Mouse (Mus musculus): ENCODE results near the gene Ankra2. TPM values are rescaled to one million over a fixed set of nuclear protein-coding genes. Genes with fewer than 3 reads are reported as not detected.
A peak's percentile ranks its signal among the peaks of the same experiment; 100 is the strongest.

Gene Ankra2
- polyA plus RNA-seq, 1 experiment from 2014 or later = 23.6 TPM

- no peak overlapping the region for H3K9ac ChIP-seq (ENCODE audit: low read depth, low read length)
- H3K4me2 ChIP-seq (ENCODE audit: low read length) = peak overlapping the region; percentile 67
- peaks cover 29% of the 10 kb centered on the region for H3K36me3 ChIP-seq (ENCODE audit: insufficient read depth, low read length)
- H3K4me1 ChIP-seq (replicated peaks; ENCODE audit: insufficient read depth, low read length) = peaks cover 7% of the 10 kb centered on the region; the same call in 1 of the 2 replicates
- H3K4me3 ChIP-seq (replicated peaks; ENCODE audit: low read depth, low read length) = peak overlapping the region; percentile 73; the same call in 1 of the 2 replicates
- no peak for ATAC-seq (replicated peaks; ENCODE audit: low FRiP score, low read depth)
- no peak for TF ChIP-seq CTCF (IDR thresholded peaks at IDR 0.05; ENCODE audit: low read depth)
- no peaks in the 10 kb centered on the region for H3K27me3 ChIP-seq (ENCODE audit: insufficient read depth, low read length)
- no peak for DNase-seq (ENCODE audit: low spot score)
- no peak overlapping the region for H3K27ac ChIP-seq
- H3K9me3 ChIP-seq (replicated peaks; ENCODE audit: low read length) = no peaks in the 10 kb centered on the region
- 35% methylated on average over 4 of the region's 4 CpGs for WGBS
Observed at GRCm38 (mm10) chr13:98315124-98315523, 52.2 kb downstream of the Ankra2 start.

- peaks cover 20% of the 10 kb centered on the region for H3K36me3 ChIP-seq (ENCODE audit: insufficient read depth, low read length)
- WGBS = under 1% methylated on average over 17 of the region's 17 CpGs
- H3K9me3 ChIP-seq (replicated peaks; ENCODE audit: low read length) = no peaks in the 10 kb centered on the region
- H3K27me3 ChIP-seq (ENCODE audit: insufficient read depth, low read length) = no peaks in the 10 kb centered on the region
- peaks cover 7% of the 10 kb centered on the region; the same call in 1 of the 2 replicates for H3K4me1 ChIP-seq (replicated peaks; ENCODE audit: insufficient read depth, low read length)
- TF ChIP-seq CTCF (IDR thresholded peaks at IDR 0.05; ENCODE audit: low read depth) = no peak
- peak overlapping the region; percentile 92 for H3K27ac ChIP-seq
- DNase-seq (ENCODE audit: low spot score) = peak; percentile 55
- H3K9ac ChIP-seq (ENCODE audit: low read depth, low read length) = peak overlapping the region; percentile 94
- ATAC-seq (replicated peaks; ENCODE audit: low FRiP score, low read depth) = no peak
- H3K4me3 ChIP-seq (replicated peaks; ENCODE audit: low read depth, low read length) = peak overlapping the region; percentile 73
- H3K4me2 ChIP-seq (ENCODE audit: low read length) = peak overlapping the region; percentile 67
Observed at GRCm38 (mm10) chr13:98316140-98316479, 53.2 kb downstream of the Ankra2 start.

- Histone ChIP-seq H3K36me3 (ENCODE audit: insufficient read depth, low read length) (peaks cover 14% of the 10 kb centered on the region), H3K9me3 (replicated peaks; ENCODE audit: low read length) (no peaks in the 10 kb centered on the region), H3K4me1 (replicated peaks; ENCODE audit: insufficient read depth, low read length) (peaks cover 7% of the 10 kb centered on the region; the same call in 1 of the 2 replicates), H3K27me3 (ENCODE audit: insufficient read depth, low read length) (no peaks in the 10 kb centered on the region), H3K9ac (ENCODE audit: low read depth, low read length) (peak within 1 kb of the TSS; percentile 94), H3K4me3 (replicated peaks; ENCODE audit: low read depth, low read length) (peak within 1 kb of the TSS; percentile 73), H3K4me2 (ENCODE audit: low read length) (peak within 1 kb of the TSS; percentile 67), H3K27ac (peak within 1 kb of the TSS; percentile 92)
- peak; percentile 97 for DNase-seq (ENCODE audit: low spot score)
- peak; percentile 51 for TF ChIP-seq CTCF (IDR thresholded peaks at IDR 0.05; ENCODE audit: low read depth)
- WGBS = under 1% methylated on average over 76 of the region's 90 CpGs
- ATAC-seq (replicated peaks; ENCODE audit: low FRiP score, low read depth) = peak; percentile 88
Observed at GRCm38 (mm10) chr13:98316480-98317245, 53.8 kb downstream of the Ankra2 start, which contains the start of gene Btf3. TSS of gene Btf3 (minus strand) at chr13:98317006.

GRCm38 (mm10) chr13:98317246-98317677 is 54.4 kb downstream of the Ankra2 start:
- Histone ChIP-seq H3K27me3 (ENCODE audit: insufficient read depth, low read length) (no peaks in the 10 kb centered on the region), H3K9ac (ENCODE audit: low read depth, low read length) (peak overlapping the region; percentile 94), H3K4me3 (replicated peaks; ENCODE audit: low read depth, low read length) (peak overlapping the region; percentile 73), H3K9me3 (replicated peaks; ENCODE audit: low read length) (no peaks in the 10 kb centered on the region), H3K4me1 (replicated peaks; ENCODE audit: insufficient read depth, low read length) (peaks cover 7% of the 10 kb centered on the region; the same call in 1 of the 2 replicates), H3K36me3 (ENCODE audit: insufficient read depth, low read length) (peaks cover 8% of the 10 kb centered on the region; the same call in 1 of the 2 replicates), H3K27ac (peak overlapping the region; percentile 92), H3K4me2 (ENCODE audit: low read length) (peak overlapping the region; percentile 67)
- DNase-seq (ENCODE audit: low spot score) (no peak), ATAC-seq (replicated peaks; ENCODE audit: low FRiP score, low read depth) (no peak)
- 2% methylated on average over 16 of the region's 16 CpGs for WGBS
- no peak for TF ChIP-seq CTCF (IDR thresholded peaks at IDR 0.05; ENCODE audit: low read depth)

- Histone ChIP-seq H3K36me3 (ENCODE audit: insufficient read depth, low read length) (0 out of 2 replicates have a peak, but pooled peaks cover 3% of the 10 kb centered on the region), H3K4me3 (replicated peaks; ENCODE audit: low read depth, low read length) (no peak overlapping the region), H3K4me2 (ENCODE audit: low read length) (peak overlapping the region; percentile 67; the same call in 1 of the 2 replicates), H3K9ac (ENCODE audit: low read depth, low read length) (no peak overlapping the region), H3K27me3 (ENCODE audit: insufficient read depth, low read length) (no peaks in the 10 kb centered on the region), H3K27ac (no peak overlapping the region), H3K4me1 (replicated peaks; ENCODE audit: insufficient read depth, low read length) (peaks cover 7% of the 10 kb centered on the region; the same call in 1 of the 2 replicates), H3K9me3 (replicated peaks; ENCODE audit: low read length) (no peaks in the 10 kb centered on the region)
- no peak for DNase-seq (ENCODE audit: low spot score)
- 88% methylated on average over 6 of the region's 6 CpGs for WGBS
- ATAC-seq (replicated peaks; ENCODE audit: low FRiP score, low read depth) = no peak
- TF ChIP-seq CTCF (IDR thresholded peaks at IDR 0.05; ENCODE audit: low read depth) = no peak
Observed at GRCm38 (mm10) chr13:98317911-98318310, 55.0 kb downstream of the Ankra2 start.

Other genes with a start within 250 kb of the Ankra2 start
- gene Arhgef28, start 56.6 kb upstream of the Ankra2 start, polyA plus RNA-seq (2015; fragmentation: Nextera tagmentation; extraction: Ambion mirVana) = 55.8 and 58.3 TPM in 2 replicates
- 19.9 and 21.5 TPM in 2 replicates for gene Utp15, start within 50 bp of the Ankra2 start, polyA plus RNA-seq (2015; fragmentation: Nextera tagmentation; extraction: Ambion mirVana)
- not detected in 2 replicates for gene Gm21976, start 16.8 kb downstream of the Ankra2 start, polyA plus RNA-seq (2015; fragmentation: Nextera tagmentation; extraction: Ambion mirVana)
- gene Btf3, start 53.9 kb downstream of the Ankra2 start, polyA plus RNA-seq (2015; fragmentation: Nextera tagmentation; extraction: Ambion mirVana) = 766 and 788 TPM in 2 replicates
- gene Foxd1, start 91.2 kb downstream of the Ankra2 start, polyA plus RNA-seq (2015; fragmentation: Nextera tagmentation; extraction: Ambion mirVana) = 2.4 and 3.4 TPM in 2 replicates
- gene Gm10320, start 228.9 kb downstream of the Ankra2 start, polyA plus RNA-seq (2015; fragmentation: Nextera tagmentation; extraction: Ambion mirVana) = 1.8 and 2.1 TPM in 2 replicates

Data from kidney, postnatal 0 days (tissue).